Mouse (Mus musculus): ENCODE data around the gene Tmem160.
A peak's percentile ranks its signal among the peaks of the same experiment; 100 is the strongest.

Tmem160 gene

GRCm38 (mm10) chr7:16452587-16453073, at the start of gene Tmem160:
Tmem160 (plus strand) TSS chr7:16452779.
- DNase-seq (ENCODE audit: low spot score in 2 of 2): peak; percentile 79 to 89

- DNase-seq (ENCODE audit: low spot score in 2 of 2): no peak
Measured at GRCm38 (mm10) chr7:16402968-16403948, 49.3 kb upstream of the Tmem160 start.

GRCm38 (mm10) chr7:16404315-16405072, 48.1 kb upstream of the Tmem160 start:
- DNase-seq (ENCODE audit: low spot score in 2 of 2): no peak

- no peak for DNase-seq (ENCODE audit: low spot score in 2 of 2)
Measured at GRCm38 (mm10) chr7:16405073-16405455, 47.5 kb upstream of the Tmem160 start.

GRCm38 (mm10) chr7:16405516-16406351, 46.8 kb upstream of the Tmem160 start:
- DNase-seq (ENCODE audit: low spot score in 2 of 2): peak in 1 of 2 experiments; percentile 46

GRCm38 (mm10) chr7:16406978-16407377, 45.6 kb upstream of the Tmem160 start:
- no peak for DNase-seq (ENCODE audit: low spot score in 2 of 2)

GRCm38 (mm10) chr7:16411100-16411499, 41.5 kb upstream of the Tmem160 start:
- DNase-seq (ENCODE audit: low spot score in 2 of 2): no peak

- DNase-seq (ENCODE audit: low spot score in 2 of 2): no peak
Measured at GRCm38 (mm10) chr7:16412220-16412896, 40.2 kb upstream of the Tmem160 start.

GRCm38 (mm10) chr7:16412930-16413329, 39.6 kb upstream of the Tmem160 start:
- DNase-seq (ENCODE audit: low spot score in 2 of 2): no peak

GRCm38 (mm10) chr7:16415426-16415825, 37.2 kb upstream of the Tmem160 start:
- no peak for DNase-seq (ENCODE audit: low spot score in 2 of 2)

GRCm38 (mm10) chr7:16417141-16417771, 35.3 kb upstream of the Tmem160 start:
- no peak for DNase-seq (ENCODE audit: low spot score in 2 of 2)

- DNase-seq (ENCODE audit: low spot score in 2 of 2): no peak
Measured at GRCm38 (mm10) chr7:16418713-16419112, 33.9 kb upstream of the Tmem160 start.

- DNase-seq (ENCODE audit: low spot score in 2 of 2): no peak
Measured at GRCm38 (mm10) chr7:16420493-16421118, 32.0 kb upstream of the Tmem160 start.

- DNase-seq (ENCODE audit: low spot score in 2 of 2): no peak
Measured at GRCm38 (mm10) chr7:16422222-16422856, 30.2 kb upstream of the Tmem160 start.

GRCm38 (mm10) chr7:16423731-16424130, 28.8 kb upstream of the Tmem160 start:
- no peak for DNase-seq (ENCODE audit: low spot score in 2 of 2)

GRCm38 (mm10) chr7:16425721-16426120, 26.9 kb upstream of the Tmem160 start:
- DNase-seq (ENCODE audit: low spot score in 2 of 2): no peak

- peak in 1 of 2 experiments; percentile 47 for DNase-seq (ENCODE audit: low spot score in 2 of 2)
Measured at GRCm38 (mm10) chr7:16426129-16426729, 26.4 kb upstream of the Tmem160 start.

GRCm38 (mm10) chr7:16433352-16433971, 19.1 kb upstream of the Tmem160 start:
- no peak for DNase-seq (ENCODE audit: low spot score in 2 of 2)

GRCm38 (mm10) chr7:16435088-16435487, 17.5 kb upstream of the Tmem160 start:
- DNase-seq (ENCODE audit: low spot score in 2 of 2): no peak
